Mouse (Mus musculus): ENCODE results near the gene Elavl3. TPM values are rescaled to one million over a fixed set of nuclear protein-coding genes. Genes with fewer than 3 reads are reported as not detected.

The Elavl3 gene
- total RNA-seq, 1 experiment, result 2.6 TPM

GRCm38 (mm10) chr9:22057031-22057517 lies 5.3 kb upstream of the Elavl3 start:
- Histone ChIP-seq H3K36me3 (ENCODE audit: control insufficient read depth, insufficient read depth, low read length, poor library complexity, severe bottlenecking) (peaks cover 2% of the 10 kb centered on the region; the same call in 1 of the 2 replicates), H3K4me1 (ENCODE audit: control insufficient read depth in 2 of 2, insufficient read depth in 2 of 2, low read length in 2 of 2, poor library complexity in 1 of 2) (peaks cover 0 to 12% of the 10 kb centered on the region in 2 experiments; a peak in 3 of 4 replicates), H3K9me3 (ENCODE audit: control insufficient read depth, insufficient read depth, low read depth, low read length) (no peaks in the 10 kb centered on the region), H3K4me3 (ENCODE audit: insufficient read depth in 1 of 2, low read depth in 1 of 2, low read length in 2 of 2, poor library complexity in 1 of 2, severe bottlenecking in 1 of 2) (no peak overlapping the region), H3K27ac (ENCODE audit: insufficient read depth, low read depth, low read length, poor library complexity, severe bottlenecking) (no peak overlapping the region), H3K9ac (ENCODE audit: insufficient read depth, low read depth, low read length, poor library complexity, severe bottlenecking) (no peak overlapping the region)
- DNase-seq (ENCODE audit: low read depth, low spot score), result no peak
- TF ChIP-seq CHD2 (IDR thresholded peaks at IDR 0.05; ENCODE audit: low read depth, low read length) (no peak), ZC3H11A (IDR thresholded peaks at IDR 0.05; ENCODE audit: borderline replicate concordance, low read depth, low read length) (no peak), MAFK (IDR thresholded peaks at IDR 0.05; ENCODE audit: insufficient read depth, low read depth, low read length) (no peak), HCFC1 (IDR thresholded peaks at IDR 0.05; ENCODE audit: borderline replicate concordance, insufficient read depth, low read length) (no peak), ZNF384 (IDR thresholded peaks at IDR 0.05; ENCODE audit: low read depth, low read length) (no peak)
- in situ Hi-C loops (cut with MboI; ENCODE audit: low sequenced_read_pairs in 2 of 2, unreplicated experiment in 2 of 2), result no loop called here

GRCm38 (mm10) chr9:22056303-22056910 lies 4.6 kb upstream of the Elavl3 start:
- no peaks in the 10 kb centered on the region for H3K9me3 ChIP-seq (ENCODE audit: control insufficient read depth, insufficient read depth, low read depth, low read length)
- no peak overlapping the region for H3K4me3 ChIP-seq (ENCODE audit: insufficient read depth in 1 of 2, low read depth in 1 of 2, low read length in 2 of 2, poor library complexity in 1 of 2, severe bottlenecking in 1 of 2)
- in situ Hi-C loops (cut with MboI; ENCODE audit: low sequenced_read_pairs in 2 of 2, unreplicated experiment in 2 of 2), result no loop called here
- TF ChIP-seq ZNF384 (IDR thresholded peaks at IDR 0.05; ENCODE audit: low read depth, low read length) (no peak), MAFK (IDR thresholded peaks at IDR 0.05; ENCODE audit: insufficient read depth, low read depth, low read length) (no peak), HCFC1 (IDR thresholded peaks at IDR 0.05; ENCODE audit: borderline replicate concordance, insufficient read depth, low read length) (no peak), CHD2 (IDR thresholded peaks at IDR 0.05; ENCODE audit: low read depth, low read length) (no peak), ZC3H11A (IDR thresholded peaks at IDR 0.05; ENCODE audit: borderline replicate concordance, low read depth, low read length) (no peak)
- peaks cover 0 to 12% of the 10 kb centered on the region in 2 experiments; a peak in 3 of 4 replicates for H3K4me1 ChIP-seq (ENCODE audit: control insufficient read depth in 2 of 2, insufficient read depth in 2 of 2, low read length in 2 of 2, poor library complexity in 1 of 2)
- H3K9ac ChIP-seq (ENCODE audit: insufficient read depth, low read depth, low read length, poor library complexity, severe bottlenecking), result no peak overlapping the region
- no peak for DNase-seq (ENCODE audit: low read depth, low spot score)
- no peak overlapping the region for H3K27ac ChIP-seq (ENCODE audit: insufficient read depth, low read depth, low read length, poor library complexity, severe bottlenecking)
- peaks cover 2% of the 10 kb centered on the region; the same call in 1 of the 2 replicates for H3K36me3 ChIP-seq (ENCODE audit: control insufficient read depth, insufficient read depth, low read length, poor library complexity, severe bottlenecking)

GRCm38 (mm10) chr9:22055713-22056112 lies 3.9 kb upstream of the Elavl3 start:
- Histone ChIP-seq H3K9ac (ENCODE audit: insufficient read depth, low read depth, low read length, poor library complexity, severe bottlenecking) (no peak overlapping the region), H3K9me3 (ENCODE audit: control insufficient read depth, insufficient read depth, low read depth, low read length) (no peaks in the 10 kb centered on the region), H3K36me3 (ENCODE audit: control insufficient read depth, insufficient read depth, low read length, poor library complexity, severe bottlenecking) (no peaks in the 10 kb centered on the region), H3K27ac (ENCODE audit: insufficient read depth, low read depth, low read length, poor library complexity, severe bottlenecking) (no peak overlapping the region), H3K4me1 (ENCODE audit: control insufficient read depth in 2 of 2, insufficient read depth in 2 of 2, low read length in 2 of 2, poor library complexity in 1 of 2) (peaks cover 0 to 19% of the 10 kb centered on the region in 2 experiments; a peak in 3 of 4 replicates), H3K4me3 (ENCODE audit: insufficient read depth in 1 of 2, low read depth in 1 of 2, low read length in 2 of 2, poor library complexity in 1 of 2, severe bottlenecking in 1 of 2) (peak overlapping the region in 1 of 2 experiments; percentile 38; a peak in 1 of 4 replicates)
- TF ChIP-seq ZC3H11A (IDR thresholded peaks at IDR 0.05; ENCODE audit: borderline replicate concordance, low read depth, low read length), result no peak
- TF ChIP-seq MAFK (IDR thresholded peaks at IDR 0.05; ENCODE audit: insufficient read depth, low read depth, low read length), result no peak
- no peak for TF ChIP-seq ZNF384 (IDR thresholded peaks at IDR 0.05; ENCODE audit: low read depth, low read length)
- TF ChIP-seq CHD2 (IDR thresholded peaks at IDR 0.05; ENCODE audit: low read depth, low read length), result no peak
- no peak for TF ChIP-seq HCFC1 (IDR thresholded peaks at IDR 0.05; ENCODE audit: borderline replicate concordance, insufficient read depth, low read length)
- DNase-seq (ENCODE audit: low read depth, low spot score), result no peak
- in situ Hi-C loops (cut with MboI; ENCODE audit: low sequenced_read_pairs in 2 of 2, unreplicated experiment in 2 of 2), result no loop called here

GRCm38 (mm10) chr9:22054411-22055076 lies 2.7 kb upstream of the Elavl3 start:
- peak; percentile 58; the same call in 1 of the 2 replicates for TF ChIP-seq HCFC1 (IDR thresholded peaks at IDR 0.05; ENCODE audit: borderline replicate concordance, insufficient read depth, low read length)
- peak; percentile 24; the same call in 1 of the 2 replicates for TF ChIP-seq ZC3H11A (IDR thresholded peaks at IDR 0.05; ENCODE audit: borderline replicate concordance, low read depth, low read length)
- no peak for TF ChIP-seq MAFK (IDR thresholded peaks at IDR 0.05; ENCODE audit: insufficient read depth, low read depth, low read length)
- TF ChIP-seq CHD2 (IDR thresholded peaks at IDR 0.05; ENCODE audit: low read depth, low read length), result no peak
- in situ Hi-C loops (cut with MboI; ENCODE audit: low sequenced_read_pairs in 2 of 2, unreplicated experiment in 2 of 2), result no loop called here
- DNase-seq (ENCODE audit: low read depth, low spot score), result peak; percentile 87
- Histone ChIP-seq H3K9ac (ENCODE audit: insufficient read depth, low read depth, low read length, poor library complexity, severe bottlenecking) (peak overlapping the region; percentile 33; the same call in 1 of the 2 replicates), H3K36me3 (ENCODE audit: control insufficient read depth, insufficient read depth, low read length, poor library complexity, severe bottlenecking) (no peaks in the 10 kb centered on the region), H3K4me1 (ENCODE audit: control insufficient read depth in 2 of 2, insufficient read depth in 2 of 2, low read length in 2 of 2, poor library complexity in 1 of 2) (peaks cover 3 to 28% of the 10 kb centered on the region in 2 experiments; a peak in 3 of 4 replicates), H3K27ac (ENCODE audit: insufficient read depth, low read depth, low read length, poor library complexity, severe bottlenecking) (no peak overlapping the region), H3K9me3 (ENCODE audit: control insufficient read depth, insufficient read depth, low read depth, low read length) (no peaks in the 10 kb centered on the region), H3K4me3 (ENCODE audit: insufficient read depth in 1 of 2, low read depth in 1 of 2, low read length in 2 of 2, poor library complexity in 1 of 2, severe bottlenecking in 1 of 2) (peak overlapping the region; percentile 53 to 61)

Measured in ES-E14 (cell line).